Mouse (Mus musculus) stomach, embryonic 15.5 days (tissue): ENCODE results near the gene 1700011L22Rik. TPM values are rescaled to one million over a fixed set of nuclear protein-coding genes. Genes with fewer than 3 reads are reported as not detected.

ENCODE experiments used
- ATAC-seq: fragments of 200-750 bp; cut with Nextera tagmentation; 2 replicates; pipeline ENCODE4 v1.8.0; 2017; ENCODE audit warnings: low read depth, moderate number of reproducible peaks, moderate TSS enrichment; ENCODE audit not compliant: insufficient read depth, low FRiP score
- H3K27ac ChIP-seq: fragments of 300-500 bp; sonication (generic); 2 replicates; pipeline ENCODE4 v1.5.1; 2015; ENCODE audit warnings: mild to moderate bottlenecking, inconsistent platforms
- H3K27me3 ChIP-seq: fragments of 300-500 bp; sonication (generic); replicated peaks from 2 replicates; pipeline ENCODE4 v1.6.1; 2015; ENCODE audit warnings: inconsistent platforms
- H3K36me3 ChIP-seq: fragments of 300-500 bp; sonication (generic); 2 replicates; pipeline ENCODE4 v1.6.1; 2015; ENCODE audit warnings: inconsistent platforms
- H3K4me1 ChIP-seq: fragments of 300-500 bp; sonication (generic); 2 replicates; pipeline ENCODE4 v1.6.1; 2015; ENCODE audit warnings: inconsistent platforms
- H3K4me2 ChIP-seq: fragments of 300-500 bp; sonication (generic); 2 replicates; pipeline ENCODE4 v1.6.1; 2015; ENCODE audit warnings: mild to moderate bottlenecking, inconsistent platforms
- H3K4me3 ChIP-seq: fragments of 300-500 bp; sonication (generic); replicated peaks from 2 replicates; pipeline ENCODE4 v1.5.1; 2015; ENCODE audit warnings: inconsistent platforms
- H3K9ac ChIP-seq: fragments of 300-500 bp; sonication (generic); 2 replicates; pipeline ENCODE4 v1.6.1; 2015; ENCODE audit warnings: inconsistent platforms
- H3K9me3 ChIP-seq: fragments of 300-500 bp; sonication (generic); 2 replicates; pipeline ENCODE4 v1.6.1; 2016; ENCODE audit warnings: inconsistent platforms
- WGBS: fragments of 180-500 bp; shearing (Covaris S2); methylation state at CpG from one replicate; pipeline ENCODE4 v1.1.7; 2015; 5-methylcytosine and 5-hydroxymethylcytosine counted together
- polyA plus RNA-seq: library from polyadenylated mRNA; unstranded; fragments of >200 nt; fragmentation: Nextera tagmentation; extraction: Ambion mirVana; gene quantifications from 2 replicates; pipeline ENCODE4 v1.2.1, GENCODE M21; 2015

Gene 1700011L22Rik
- polyA plus RNA-seq, result not detected in 2 replicates

GRCm38 (mm10) chr8:79248470-79248869, at the start of gene 1700011L22Rik:
TSS of gene 1700011L22Rik (minus strand) at chr8:79248570.
- Histone ChIP-seq H3K4me1 (no peaks in the 10 kb centered on the region), H3K4me3 (no peak within 1 kb of the TSS), H3K36me3 (no peaks in the 10 kb centered on the region), H3K27me3 (no peaks in the 10 kb centered on the region), H3K9me3 (no peaks in the 10 kb centered on the region), H3K27ac (no peak within 1 kb of the TSS), H3K4me2 (no peak within 1 kb of the TSS), H3K9ac (no peak within 1 kb of the TSS)
- ATAC-seq, result no peak
- 92% methylated on average over 6 of the region's 6 CpGs for WGBS

DNA sequence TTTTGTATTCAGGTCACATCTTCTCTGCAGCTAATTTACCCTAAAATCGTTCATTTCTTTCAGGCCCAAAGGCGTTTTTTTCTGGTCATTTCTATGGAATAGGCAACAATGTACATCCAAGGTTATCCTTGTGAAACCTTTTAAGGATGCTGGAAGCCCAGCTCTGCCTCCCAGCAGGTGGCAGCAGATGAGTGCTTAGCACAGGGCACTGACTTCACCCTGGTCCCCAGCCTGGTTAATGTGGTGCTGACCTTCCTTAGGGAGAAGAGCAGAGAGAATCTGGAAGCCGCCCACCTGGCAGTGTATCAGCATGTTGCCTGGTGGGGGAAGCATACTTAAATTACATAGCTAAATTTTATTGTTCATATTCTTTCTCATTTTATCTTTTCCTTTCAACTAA, 49.4 kb upstream of the 1700011L22Rik start:
- Histone ChIP-seq H3K4me1 (peaks cover 8% of the 10 kb centered on the region), H3K4me2 (no peak overlapping the region), H3K9ac (no peak overlapping the region), H3K27me3 (no peaks in the 10 kb centered on the region), H3K36me3 (no peaks in the 10 kb centered on the region), H3K4me3 (no peak overlapping the region), H3K9me3 (no peaks in the 10 kb centered on the region), H3K27ac (no peak overlapping the region)
- WGBS, result 40% methylated on average over 3 of the region's 3 CpGs
- ATAC-seq, result no peak

DNA sequence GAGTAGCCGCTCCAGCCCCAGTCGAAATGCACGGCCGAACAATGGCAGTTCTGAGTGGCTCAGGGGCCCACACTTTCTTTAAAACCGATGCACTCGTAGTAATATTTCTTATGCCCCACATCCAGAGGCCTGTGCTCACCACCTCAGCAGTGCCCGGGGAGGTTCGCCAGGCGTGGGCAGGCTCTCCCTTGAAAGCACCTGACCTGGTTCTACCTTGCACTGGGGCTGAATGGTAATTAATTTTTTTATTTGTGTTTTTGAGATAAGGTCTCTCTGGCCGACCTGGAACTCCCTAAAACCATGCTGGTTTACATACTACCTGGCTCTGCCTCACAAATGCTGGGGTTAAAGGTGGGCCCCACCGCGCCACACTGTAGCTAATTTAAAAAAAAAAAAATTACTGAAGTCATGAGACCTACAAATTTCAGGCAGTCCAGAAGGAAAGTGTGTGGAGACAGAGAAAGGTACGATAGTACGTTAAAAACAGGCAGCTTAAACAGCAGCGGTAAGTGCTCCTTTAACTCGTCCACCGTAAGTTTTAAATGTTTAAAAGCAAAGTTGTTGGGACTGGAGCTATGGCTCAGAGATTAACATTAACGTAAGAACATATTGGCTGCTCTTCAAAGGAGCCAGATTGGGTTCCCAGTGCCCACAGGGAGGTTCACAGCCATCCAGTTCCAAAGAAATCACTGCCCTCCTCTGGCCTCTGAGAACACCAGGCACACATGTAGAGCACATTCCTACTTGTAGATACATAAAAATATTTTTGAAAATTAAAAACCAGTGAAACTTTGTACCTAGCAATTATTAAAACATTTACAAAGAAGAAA, 47.1 kb upstream of the 1700011L22Rik start:
- Histone ChIP-seq H3K4me2 (peak overlapping the region; percentile 78), H3K36me3 (no peaks in the 10 kb centered on the region), H3K9me3 (no peaks in the 10 kb centered on the region), H3K27ac (peak overlapping the region; percentile 96), H3K4me3 (peak overlapping the region; percentile 59), H3K9ac (peak overlapping the region; percentile 73), H3K27me3 (no peaks in the 10 kb centered on the region), H3K4me1 (peaks cover 8% of the 10 kb centered on the region)
- peak; percentile 38; the same call in 1 of the 2 replicates for ATAC-seq
- 8% methylated on average over 18 of the region's 18 CpGs for WGBS

DNA sequence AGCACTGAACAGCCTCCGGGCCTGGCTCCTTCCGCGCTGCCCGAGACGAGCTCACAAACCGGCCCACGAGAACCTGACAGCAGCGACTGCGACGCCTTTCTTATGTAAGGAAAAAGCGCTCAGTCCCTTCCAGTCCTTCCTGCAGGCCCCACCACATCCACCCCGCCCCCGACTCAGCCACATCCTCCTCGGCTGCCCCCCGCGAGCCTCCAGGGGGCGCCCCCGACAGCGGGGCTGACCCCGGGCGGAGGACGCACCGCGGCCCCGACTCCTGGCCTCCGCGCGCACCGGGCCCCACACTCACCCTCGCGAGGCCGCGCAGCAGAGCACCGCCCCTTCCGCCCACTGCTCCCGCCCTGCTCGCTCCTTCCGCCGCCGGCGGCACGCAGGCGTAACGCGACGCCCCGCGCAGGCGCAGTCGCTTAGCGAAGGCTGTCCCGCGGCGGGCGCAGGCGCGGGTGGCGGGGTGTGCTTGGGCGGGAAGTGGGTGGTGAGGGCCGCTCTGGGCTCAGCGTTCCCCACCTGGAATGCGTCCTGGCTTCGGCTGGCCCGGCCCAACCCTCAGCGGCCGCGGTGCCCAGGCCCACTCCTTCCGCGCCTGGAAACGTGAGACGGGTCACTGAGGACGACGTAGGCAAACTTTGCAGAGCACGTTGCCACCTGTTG, 46.4 kb upstream of the 1700011L22Rik start, which contains the start of gene Mmaa:
Mmaa (minus strand) TSS at position 328 of the 666 bp plus-strand sequence.
- Histone ChIP-seq H3K9ac (peak within 1 kb of the TSS; percentile 79), H3K4me3 (peak within 1 kb of the TSS; percentile 59), H3K9me3 (no peaks in the 10 kb centered on the region), H3K27ac (peak within 1 kb of the TSS; percentile 96), H3K36me3 (no peaks in the 10 kb centered on the region), H3K27me3 (no peaks in the 10 kb centered on the region), H3K4me1 (peaks cover 8% of the 10 kb centered on the region), H3K4me2 (peak within 1 kb of the TSS; percentile 78)
- ATAC-seq, result peak; percentile 98
- WGBS, result under 1% methylated on average over 74 of the region's 74 CpGs

DNA sequence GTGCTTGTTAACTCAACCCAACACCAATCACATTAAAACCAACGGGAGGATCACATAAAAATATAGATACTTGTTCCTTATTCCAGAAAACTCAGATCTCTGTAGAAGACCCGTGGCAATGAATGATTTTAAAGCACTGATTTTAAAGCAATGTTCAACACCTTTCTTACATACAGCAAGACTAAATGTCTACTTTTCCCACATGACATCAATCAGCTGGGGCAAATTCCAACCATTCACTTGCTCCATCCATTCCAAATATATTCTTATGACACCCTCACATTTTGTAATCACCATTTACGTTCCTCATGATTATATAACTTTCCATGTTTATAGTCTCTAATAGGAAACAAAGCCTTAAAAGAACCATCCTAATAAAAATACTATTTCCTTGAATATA, 45.5 kb upstream of the 1700011L22Rik start:
- H3K4me2 ChIP-seq, result peak overlapping the region; percentile 78
- H3K27me3 ChIP-seq, result no peaks in the 10 kb centered on the region
- H3K4me1 ChIP-seq, result peaks cover 8% of the 10 kb centered on the region
- no peaks in the 10 kb centered on the region for H3K9me3 ChIP-seq
- H3K36me3 ChIP-seq, result no peaks in the 10 kb centered on the region
- peak overlapping the region; percentile 19 for H3K4me3 ChIP-seq
- no peak for ATAC-seq
- H3K27ac ChIP-seq, result peak overlapping the region; percentile 44; the same call in 1 of the 2 replicates
- H3K9ac ChIP-seq, result no peak overlapping the region
- 44% methylated on average over 3 of the region's 3 CpGs for WGBS

DNA sequence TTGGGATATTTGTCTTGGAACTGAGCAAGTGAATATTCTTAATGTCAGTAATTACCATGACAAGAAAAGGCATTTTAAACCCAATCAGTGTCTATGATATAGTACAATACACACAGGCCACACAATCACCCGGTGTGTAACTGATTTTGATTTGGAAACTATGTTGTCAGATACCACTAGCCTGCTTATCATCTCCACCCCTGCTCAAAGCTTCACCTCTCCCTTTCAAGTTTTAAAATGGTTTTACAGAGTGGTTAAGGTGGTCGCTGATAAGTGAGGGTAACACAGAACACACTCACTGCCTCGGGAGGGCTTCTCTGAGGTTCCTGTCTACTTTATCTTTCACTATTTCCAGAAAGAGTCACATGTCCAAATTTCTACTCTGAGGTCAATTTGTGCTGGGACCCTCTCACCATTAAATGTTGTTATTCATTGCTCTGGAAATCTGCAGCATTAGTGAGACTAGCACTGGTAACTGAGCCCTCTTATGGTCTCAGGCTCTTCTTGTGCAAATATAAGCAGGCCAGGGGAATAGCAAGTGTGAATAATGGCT, 44.4 kb upstream of the 1700011L22Rik start:
- WGBS, result 60% methylated on average over 3 of the region's 3 CpGs

DNA sequence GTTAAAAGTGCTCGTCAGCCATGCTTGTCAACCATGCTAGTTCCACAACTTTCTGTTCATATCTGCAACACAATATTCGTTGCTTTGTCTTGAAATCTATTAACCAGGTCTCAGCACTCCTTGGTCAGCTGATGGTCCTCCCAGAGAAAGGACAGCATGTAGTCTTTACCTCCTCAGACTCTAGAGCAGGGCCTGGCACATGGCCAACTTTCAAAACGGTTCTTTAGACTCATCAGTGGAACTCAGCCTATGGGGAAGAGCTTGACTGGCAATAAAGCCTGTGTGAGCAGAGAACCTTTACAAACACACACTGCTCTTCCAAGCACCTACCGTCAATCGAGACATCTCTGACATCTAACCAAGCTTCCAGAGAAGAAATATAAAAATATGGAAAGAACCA, 41.2 kb upstream of the 1700011L22Rik start:
- no peak for ATAC-seq
- Histone ChIP-seq H3K9me3 (no peaks in the 10 kb centered on the region), H3K27ac (no peak overlapping the region), H3K27me3 (no peaks in the 10 kb centered on the region), H3K4me1 (peaks cover 5% of the 10 kb centered on the region), H3K36me3 (no peaks in the 10 kb centered on the region), H3K4me3 (no peak overlapping the region), H3K4me2 (no peak overlapping the region), H3K9ac (no peak overlapping the region)
- 68% methylated on average over 5 of the region's 5 CpGs for WGBS

More for the DNA sequence above, 44.4 kb upstream of the 1700011L22Rik start:
- Histone ChIP-seq H3K36me3 (no peaks in the 10 kb centered on the region), H3K9ac (no peak overlapping the region), H3K27me3 (no peaks in the 10 kb centered on the region), H3K9me3 (no peaks in the 10 kb centered on the region), H3K27ac (no peak overlapping the region), H3K4me1 (peaks cover 8% of the 10 kb centered on the region), H3K4me2 (peak overlapping the region; percentile 78; the same call in 1 of the 2 replicates), H3K4me3 (no peak overlapping the region)
- no peak for ATAC-seq

DNA sequence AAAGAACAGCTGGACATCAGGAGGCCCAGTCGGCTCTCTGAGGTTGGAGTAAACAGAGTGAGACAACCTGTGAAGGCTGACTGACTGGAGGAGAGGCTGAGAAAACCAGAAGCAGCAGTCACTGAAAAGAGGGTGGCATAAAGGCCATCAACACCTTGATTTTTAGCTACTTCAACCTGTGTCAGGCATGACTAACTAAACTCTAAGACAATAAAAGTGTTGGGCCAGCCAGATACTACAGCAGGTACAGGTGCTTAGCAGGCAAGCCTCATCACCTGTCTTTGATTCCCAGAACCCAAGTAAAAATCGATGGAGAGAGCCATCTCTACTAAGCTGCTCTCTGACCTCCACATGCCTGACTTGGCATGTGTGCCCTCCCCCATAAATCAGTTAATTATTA, 40.3 kb upstream of the 1700011L22Rik start:
- ATAC-seq, result no peak

DNA sequence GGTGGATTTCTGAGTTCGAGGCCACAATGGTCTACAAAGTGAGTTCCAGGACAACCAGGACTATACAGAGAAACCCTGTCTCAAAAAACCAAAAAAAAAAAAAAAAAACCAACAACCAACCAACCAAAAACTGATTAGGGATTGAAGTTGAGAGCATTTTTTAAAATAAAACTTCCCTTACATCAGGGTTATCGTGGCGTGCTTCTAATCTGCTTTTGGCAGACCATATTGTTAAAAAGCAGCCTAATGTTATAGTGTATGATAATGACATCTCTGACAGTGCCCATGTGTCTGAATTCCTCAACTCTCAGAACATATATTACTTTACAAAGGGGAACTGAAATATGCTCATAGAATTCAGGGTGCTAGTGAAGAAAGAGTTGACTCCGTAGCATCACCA, 39.9 kb upstream of the 1700011L22Rik start:
- Histone ChIP-seq H3K27ac (no peak overlapping the region), H3K27me3 (no peaks in the 10 kb centered on the region), H3K9ac (no peak overlapping the region), H3K4me1 (peaks cover 3% of the 10 kb centered on the region), H3K36me3 (no peaks in the 10 kb centered on the region), H3K4me3 (no peak overlapping the region), H3K4me2 (no peak overlapping the region), H3K9me3 (no peaks in the 10 kb centered on the region)
- WGBS, result 87% methylated on average over 4 of the region's 4 CpGs
- ATAC-seq, result no peak

More for the DNA sequence above, 40.3 kb upstream of the 1700011L22Rik start:
- Histone ChIP-seq H3K4me2 (no peak overlapping the region), H3K4me3 (no peak overlapping the region), H3K9me3 (no peaks in the 10 kb centered on the region), H3K27ac (no peak overlapping the region), H3K4me1 (peaks cover 5% of the 10 kb centered on the region), H3K36me3 (no peaks in the 10 kb centered on the region), H3K27me3 (no peaks in the 10 kb centered on the region), H3K9ac (no peak overlapping the region)
- 59% methylated on average over 2 of the region's 2 CpGs for WGBS

GRCm38 (mm10) chr8:79286424-79286823, 38.1 kb upstream of the 1700011L22Rik start:
- ATAC-seq, result no peak
- Histone ChIP-seq H3K4me2 (no peak overlapping the region), H3K27me3 (no peaks in the 10 kb centered on the region), H3K36me3 (no peaks in the 10 kb centered on the region), H3K27ac (no peak overlapping the region), H3K4me1 (no peaks in the 10 kb centered on the region), H3K9ac (no peak overlapping the region), H3K4me3 (no peak overlapping the region), H3K9me3 (no peaks in the 10 kb centered on the region)
- WGBS, result 86% methylated on average over 3 of the region's 3 CpGs

GRCm38 (mm10) chr8:79284626-79285025, 36.3 kb upstream of the 1700011L22Rik start:
- no peak for ATAC-seq
- Histone ChIP-seq H3K4me2 (no peak overlapping the region), H3K9ac (no peak overlapping the region), H3K36me3 (0 out of 2 replicates have a peak, but pooled peaks cover 4% of the 10 kb centered on the region), H3K27me3 (no peaks in the 10 kb centered on the region), H3K9me3 (no peaks in the 10 kb centered on the region), H3K27ac (no peak overlapping the region), H3K4me3 (no peak overlapping the region), H3K4me1 (no peaks in the 10 kb centered on the region)
- 90% methylated on average over 3 of the region's 3 CpGs for WGBS
